Comparison of ENCODE assay signal across 25 mouse cellular contexts in the genomic region with DNA sequence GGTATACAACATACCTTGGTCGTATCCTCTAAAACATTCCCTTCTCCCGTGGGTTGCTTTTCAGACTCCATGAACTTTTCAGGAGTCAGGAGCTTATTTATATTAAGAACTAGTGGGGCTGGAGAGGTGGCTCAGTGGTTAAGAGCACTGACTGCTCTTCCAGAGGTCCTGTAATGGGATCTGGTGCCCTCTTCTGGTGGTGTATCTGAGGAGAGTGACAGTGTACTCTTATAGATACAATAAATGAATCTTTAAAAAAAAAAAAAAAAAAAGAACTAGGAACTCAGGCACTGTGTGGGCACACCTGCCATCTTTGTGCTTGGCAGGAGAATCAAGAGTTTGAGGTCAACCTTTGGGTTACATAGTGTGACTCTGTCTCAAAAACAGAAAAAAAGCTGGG. TPM values are rescaled to one million over a fixed set of nuclear protein-coding genes. Genes with fewer than 3 reads are reported as not detected.
DNase-seq lines count a peak whose midpoint lies in the region; ATAC-seq and TF ChIP-seq lines count a peak whose summit lies in the region.
"Had no signal": no experiment of that assay in that cellular context is flagged by ENCODE, and none has a peak within 500 bp of the region (broad histone marks: within the 10 kb centered on the region; RNA-seq: fewer than 3 reads in every experiment).

No protein-coding gene starts in this region.

- H3K36me3 ChIP-seq in heart, adult 2 months (ENCODE audit: control insufficient read depth, insufficient read depth, low read length), result no peaks in the 10 kb centered on the region
- peaks cover 53% of the 10 kb centered on the region for H3K36me3 ChIP-seq in lung, postnatal 0 days (ENCODE audit: insufficient read depth, low read length)
- peaks cover 0 to 64% of the 10 kb centered on the region in 2 experiments; a peak in 2 of 4 replicates for H3K36me3 ChIP-seq in MEL (ENCODE audit: control insufficient read depth in 1 of 2, insufficient read depth in 2 of 2, low read length in 2 of 2)

- no peak overlapping the region for H3K27ac ChIP-seq in heart, adult 2 months
- no peak overlapping the region for H3K27ac ChIP-seq in lung, postnatal 0 days (ENCODE audit: low read length)
- no peak overlapping the region for H3K27ac ChIP-seq in MEL (ENCODE audit: control insufficient read depth, low read depth, low read length)
- H3K27ac ChIP-seq: embryonic facial prominence, embryonic 10.5 days; hindbrain, postnatal 0 days; kidney, embryonic 15.5 days; midbrain, embryonic 15.5 days had no signal

- intact Hi-C loops in heart, adult 2 months (cut with DNase I), result no loop called here
- intact Hi-C loops in heart, postnatal 25 days (cut with DNase I), result no loop called here

- H3K9ac ChIP-seq in heart, adult 2 months (ENCODE audit: low read depth, low read length), result no peak overlapping the region
- H3K9ac ChIP-seq in lung, postnatal 0 days (replicated peaks; ENCODE audit: low read depth), result no peak overlapping the region
- no peak overlapping the region for H3K9ac ChIP-seq in MEL (ENCODE audit: control insufficient read depth, low read depth, low read length, poor library complexity, severe bottlenecking)
- H3K9ac ChIP-seq: kidney, embryonic 15.5 days; midbrain, embryonic 15.5 days had no signal

- 96% methylated on average over 2 of the region's 2 CpGs for WGBS in heart, adult 2 months
- 93% methylated on average over 2 of the region's 2 CpGs for WGBS in lung, postnatal 0 days

- no peak for ATAC-seq in lung, postnatal 0 days
- ATAC-seq: forebrain, embryonic 14.5 days; hindbrain, postnatal 0 days; midbrain, embryonic 15.5 days had no signal

- H3K4me2 ChIP-seq in lung, postnatal 0 days (replicated peaks; ENCODE audit: low read depth, low read length), result no peak overlapping the region
- H3K4me2 ChIP-seq: kidney, embryonic 15.5 days; midbrain, embryonic 15.5 days had no signal

- DNase-seq in heart, adult 2 months, result no peak
- DNase-seq in heart, postnatal 25 days (ENCODE audit: low spot score), result no peak
- DNase-seq in lung, postnatal 0 days (ENCODE audit: low spot score), result no peak
- no peak for DNase-seq in lung, postnatal 4 days
- peak; percentile 45 for DNase-seq in MEL (ENCODE audit: low read depth, low spot score)
- peak; percentile 38 for DNase-seq in thymus, postnatal 25 days
- no peak for DNase-seq in retina, embryonic 14.5 days (ENCODE audit: low spot score)
- DNase-seq in cerebellum, adult 9-11 months, result no peak
- DNase-seq: adrenal gland, postnatal 14 days; cerebellum, adult 11-12 months; heart, adult 11 months; lung, adult 18-20 months; right cerebral cortex, adult 18-20 months had no signal

- H3K4me1 ChIP-seq in heart, adult 2 months (ENCODE audit: control insufficient read depth, insufficient read depth, low read length), result no peaks in the 10 kb centered on the region
- H3K4me1 ChIP-seq in lung, postnatal 0 days (ENCODE audit: insufficient read depth, low read depth, low read length), result no peaks in the 10 kb centered on the region
- no peaks in the 10 kb centered on the region for H3K4me1 ChIP-seq in MEL (ENCODE audit: control insufficient read depth in 1 of 2, insufficient read depth in 2 of 2, low read length in 2 of 2)
- H3K4me1 ChIP-seq: embryonic facial prominence, embryonic 10.5 days; kidney, embryonic 15.5 days; midbrain, embryonic 15.5 days had no signal

- no peak for TF ChIP-seq RAD21 in MEL (IDR thresholded peaks at IDR 0.05; ENCODE audit: low read depth, low read length)

- no peaks in the 10 kb centered on the region for H3K27me3 ChIP-seq in heart, adult 2 months (ENCODE audit: control insufficient read depth, insufficient read depth, low read length)
- no peaks in the 10 kb centered on the region for H3K27me3 ChIP-seq in lung, postnatal 0 days (replicated peaks; ENCODE audit: insufficient read depth, low read length)
- no peaks in the 10 kb centered on the region for H3K27me3 ChIP-seq in MEL (ENCODE audit: control insufficient read depth in 1 of 2, insufficient read depth in 2 of 2, low read length in 2 of 2)
- H3K27me3 ChIP-seq: kidney, embryonic 15.5 days; midbrain, embryonic 15.5 days had no signal

- no peaks in the 10 kb centered on the region for H3K79me2 ChIP-seq in heart, adult 2 months (replicated peaks; ENCODE audit: control insufficient read depth, insufficient read depth, low read length)
- 0 out of 2 replicates have a peak, but pooled peaks cover 3% of the 10 kb centered on the region for H3K79me2 ChIP-seq in MEL (ENCODE audit: control insufficient read depth, insufficient read depth, low read length, poor library complexity)

- TF ChIP-seq EP300 in heart, adult 2 months (IDR thresholded peaks at IDR 0.05; ENCODE audit: insufficient read depth, low read depth, low read length), result no peak
- no peak for TF ChIP-seq EP300 in lung, postnatal 0 days (IDR thresholded peaks at IDR 0.05)
- TF ChIP-seq EP300 in MEL (IDR thresholded peaks at IDR 0.05; ENCODE audit: low read depth in 1 of 2, low read length in 2 of 2), result no peak

- peak; percentile 31; the same call in 1 of the 2 replicates for TF ChIP-seq CTCF in heart, adult 2 months (IDR thresholded peaks at IDR 0.05)
- TF ChIP-seq CTCF in lung, postnatal 0 days (IDR thresholded peaks at IDR 0.05), result 0 out of 2 replicates have a peak, but pooled peaks have one; percentile 10
- TF ChIP-seq CTCF in MEL (IDR thresholded peaks at IDR 0.05 in 2 of 3, conservative IDR thresholded peaks at IDR 0.05 in 1 of 3; ENCODE audit: control insufficient read depth in 1 of 3, insufficient read depth in 1 of 3, low read depth in 2 of 3, low read length in 3 of 3, poor library complexity in 1 of 3, severe bottlenecking in 1 of 3), result peak in 1 of 3 experiments; percentile 25; a peak in 1 of 6 replicates

- no peak overlapping the region for H3K4me3 ChIP-seq in heart, adult 2 months
- H3K4me3 ChIP-seq in lung, postnatal 0 days (ENCODE audit: low read depth, low read length), result no peak overlapping the region
- H3K4me3 ChIP-seq in MEL (ENCODE audit: control insufficient read depth in 1 of 2, insufficient read depth in 1 of 2, low read depth in 2 of 2, low read length in 2 of 2), result no peak overlapping the region
- H3K4me3 ChIP-seq: embryonic facial prominence, embryonic 10.5 days; kidney, embryonic 15.5 days; midbrain, embryonic 15.5 days had no signal

- no peak for TF ChIP-seq POLR2A in heart, adult 2 months (IDR thresholded peaks at IDR 0.05; ENCODE audit: insufficient read depth, low read depth, low read length)
- TF ChIP-seq POLR2A in MEL (IDR thresholded peaks at IDR 0.05; ENCODE audit: control insufficient read depth in 1 of 2, insufficient read depth in 1 of 2, low read depth in 1 of 2, low read length in 2 of 2, poor library complexity in 1 of 2), result no peak

- no peaks in the 10 kb centered on the region for H3K9me3 ChIP-seq in lung, postnatal 0 days (ENCODE audit: low read length)
- H3K9me3 ChIP-seq in MEL (replicated peaks; ENCODE audit: insufficient read depth, low read length), result no peaks in the 10 kb centered on the region
- H3K9me3 ChIP-seq: embryonic facial prominence, embryonic 10.5 days; kidney, embryonic 15.5 days; midbrain, embryonic 15.5 days had no signal

TF ChIP-seq in MEL, 35 proteins besides CTCF, POLR2A, EP300 and RAD21:
- no peak for TF ChIP-seq GABPA (IDR thresholded peaks at IDR 0.05; ENCODE audit: low read depth, low read length)
- peak; percentile 74 for TF ChIP-seq ZNF384 (IDR thresholded peaks at IDR 0.05; ENCODE audit: low read depth, low read length)
TF ChIP-seq in MEL: peak in this region for 1.

RNA-seq across cellular contexts. Expression of a gene that starts 7.4 kb away (rescaled TPM):
- total RNA-seq in heart, adult 2 months (2021), result not detected
- polyA plus RNA-seq in heart, adult 2 months (2012; rRNA removed), result not detected in 2 replicates
- total RNA-seq in heart, postnatal 25 days (2021), result not detected
- 4.2 and 5.0 TPM in 2 replicates for polyA plus RNA-seq in lung, postnatal 0 days (2015; fragmentation: Nextera tagmentation; extraction: Ambion mirVana)
- total RNA-seq in MEL (2012; rRNA removed), result 19.2 and 26.4 TPM in 2 replicates
- polyA plus RNA-seq in MEL (2012; ENCODE audit: insufficient read depth in 1 of 2, insufficient read length in 2 of 2, low read depth in 1 of 2, low replicate concordance in 2 of 2, missing spikeins in 1 of 2), result 1 to 10 TPM in 1 of 2 experiments, not detected in 1; 8.0 TPM
- total RNA-seq: adrenal gland, postnatal 14 days; hindbrain, postnatal 0 days; layer of hippocampus, adult 18-20 months; left cerebral cortex, adult 18-20 months had no signal
- polyA plus RNA-seq: forebrain, embryonic 14.5 days; hindbrain, postnatal 0 days; midbrain, embryonic 15.5 days had no signal

RNA-seq across cellular contexts. Expression of a gene that starts 15.8 kb away (rescaled TPM):
- total RNA-seq in heart, adult 2 months (2021), result 10 to 100 TPM; 31.9 to 38.1 TPM
- 19.4 and 28.3 TPM in 2 replicates for polyA plus RNA-seq in heart, adult 2 months (2012; rRNA removed)
- total RNA-seq in heart, postnatal 25 days (2021), result 10 to 100 TPM; 31.4 to 34.5 TPM
- 25.2 and 26.0 TPM in 2 replicates for polyA plus RNA-seq in lung, postnatal 0 days (2015; fragmentation: Nextera tagmentation; extraction: Ambion mirVana)
- total RNA-seq in MEL (2012; rRNA removed), result 106 and 132 TPM in 2 replicates
- 100 to 1,000 TPM in 1 of 2 experiments, 10 to 100 TPM in 1; 25.1 to 162 TPM for polyA plus RNA-seq in MEL (2012; ENCODE audit: insufficient read depth in 1 of 2, insufficient read length in 2 of 2, low read depth in 1 of 2, low replicate concordance in 2 of 2, missing spikeins in 1 of 2)

RNA-seq across cellular contexts. Expression of a gene that starts 17.1 kb away (rescaled TPM):
- total RNA-seq in heart, adult 2 months (2021), result 10 to 100 TPM; 10.3 TPM
- 3.2 and 6.2 TPM in 2 replicates for polyA plus RNA-seq in heart, adult 2 months (2012; rRNA removed)
- total RNA-seq in heart, postnatal 25 days (2021), result 10 to 100 TPM; 10.7 to 11.0 TPM
- 3.4 and 3.7 TPM in 2 replicates for polyA plus RNA-seq in lung, postnatal 0 days (2015; fragmentation: Nextera tagmentation; extraction: Ambion mirVana)
- total RNA-seq in MEL (2012; rRNA removed), result 17.8 and 18.1 TPM in 2 replicates
- polyA plus RNA-seq in MEL (2012; ENCODE audit: insufficient read depth in 1 of 2, insufficient read length in 2 of 2, low read depth in 1 of 2, low replicate concordance in 2 of 2, missing spikeins in 1 of 2), result 100 to 1,000 TPM in 1 of 2 experiments, 10 to 100 TPM in 1; 18.6 to 112 TPM

RNA-seq across cellular contexts. Expression of a gene that starts 43.5 kb away (rescaled TPM):
- total RNA-seq in heart, adult 2 months (2021), result 1 to 10 TPM; 1.1 to 1.3 TPM
- 1.1 and 1.6 TPM in 2 replicates for polyA plus RNA-seq in heart, adult 2 months (2012; rRNA removed)
- under 1 TPM; 0.75 to 0.94 TPM for total RNA-seq in heart, postnatal 25 days (2021)
- not detected in 2 replicates for polyA plus RNA-seq in lung, postnatal 0 days (2015; fragmentation: Nextera tagmentation; extraction: Ambion mirVana)
- total RNA-seq in MEL (2012; rRNA removed), result not detected in 2 replicates
- not detected for polyA plus RNA-seq in MEL (2012; ENCODE audit: insufficient read depth in 1 of 2, insufficient read length in 2 of 2, low read depth in 1 of 2, low replicate concordance in 2 of 2, missing spikeins in 1 of 2)
- total RNA-seq: adrenal gland, postnatal 14 days; hematopoietic stem cell, adult 5-6 weeks; hindbrain, postnatal 0 days had no signal
- polyA plus RNA-seq: C2C12; heart, embryonic 14.5 days; limb, embryonic 11.5 days; small intestine, adult 2 months had no signal

RNA-seq across cellular contexts. Expression of a gene that starts 45.7 kb away (rescaled TPM):
- total RNA-seq in heart, adult 2 months (2021), result 100 to 1,000 TPM in 1 of 2 experiments, 10 to 100 TPM in 1; 88.3 to 114 TPM
- polyA plus RNA-seq in heart, adult 2 months (2012; rRNA removed), result 28.5 and 55.3 TPM in 2 replicates
- total RNA-seq in heart, postnatal 25 days (2021), result 10 to 100 TPM; 92.4 to 93.0 TPM
- 6.5 and 7.1 TPM in 2 replicates for polyA plus RNA-seq in lung, postnatal 0 days (2015; fragmentation: Nextera tagmentation; extraction: Ambion mirVana)
- 13.0 and 13.5 TPM in 2 replicates for total RNA-seq in MEL (2012; rRNA removed)
- 10 to 100 TPM in 1 of 2 experiments, not detected in 1; 13.4 TPM for polyA plus RNA-seq in MEL (2012; ENCODE audit: insufficient read depth in 1 of 2, insufficient read length in 2 of 2, low read depth in 1 of 2, low replicate concordance in 2 of 2, missing spikeins in 1 of 2)

Comparison
In these comparisons a context has a peak if more than half of its experiments do, and no peak if none do; other contexts are left out.
1. DNase-seq: peak in MEL (single experiment) and thymus, postnatal 25 days (single experiment); none in heart, adult 2 months (0 of 2), heart, postnatal 25 days (single experiment), lung, postnatal 0 days (single experiment), lung, postnatal 4 days (0 of 2), retina, embryonic 14.5 days (single experiment) and cerebellum, adult 9-11 months (single experiment).
2. RNA of a gene that starts 7.4 kb away (total RNA-seq): 19.2 to 26.4 TPM in MEL; not detected in heart, adult 2 months and not detected in heart, postnatal 25 days; every median in the first group is over 10 times any median in the second.